Mouse (Mus musculus) stomach, embryonic 14.5 days (tissue): ENCODE data around the gene Sp110. TPM values are rescaled to one million over a fixed set of nuclear protein-coding genes. Genes with fewer than 3 reads are reported as not detected.
"Not testable (repeated sequence)": the region's sequence is repeated elsewhere in the genome, so short reads cannot be mapped to it uniquely, and the experiment has no call there.

Experiments used
- ATAC-seq: fragments of 200-750 bp; cut with Nextera tagmentation; 2 replicates; pipeline ENCODE4 v1.8.0; 2017; ENCODE audit warnings: low read depth, moderate TSS enrichment; ENCODE audit not compliant: insufficient number of reproducible peaks, insufficient read depth, low FRiP score
- H3K27ac ChIP-seq: fragments of 300-500 bp; sonication (generic); 2 replicates; pipeline ENCODE4 v1.5.1; 2014; ENCODE audit warnings: mild to moderate bottlenecking, low read length, moderate library complexity, mixed read lengths
- H3K27me3 ChIP-seq: fragments of 300-500 bp; sonication (generic); 2 replicates; pipeline ENCODE4 v1.6.1; 2014; ENCODE audit warnings: low read length, control low read depth, mixed read lengths; ENCODE audit not compliant: control insufficient read depth, insufficient read depth
- H3K36me3 ChIP-seq: fragments of 300-500 bp; sonication (generic); 2 replicates; pipeline ENCODE4 v1.6.1; 2014; ENCODE audit warnings: mild to moderate bottlenecking, control low read depth, low read length, moderate library complexity, mixed read lengths; ENCODE audit not compliant: control insufficient read depth, insufficient read depth
- H3K4me1 ChIP-seq: fragments of 300-500 bp; sonication (generic); 2 replicates; pipeline ENCODE4 v1.6.1; 2014; ENCODE audit warnings: low read length, control low read depth, mixed read lengths; ENCODE audit not compliant: control insufficient read depth, insufficient read depth
- H3K4me2 ChIP-seq: fragments of 300-500 bp; sonication (generic); replicated peaks from 2 replicates; pipeline ENCODE4 v1.6.1; 2014; ENCODE audit warnings: low read depth, low read length, control low read depth
- H3K4me3 ChIP-seq: fragments of 300-500 bp; sonication (generic); 2 replicates; pipeline ENCODE4 v1.5.1; 2014; ENCODE audit warnings: low read depth, low read length, control low read depth
- H3K9ac ChIP-seq: fragments of 300-500 bp; sonication (generic); replicated peaks from 2 replicates; pipeline ENCODE4 v1.6.1; 2014; ENCODE audit warnings: low read depth, mild to moderate bottlenecking, control low read depth, low read length, moderate library complexity, mixed read lengths
- H3K9me3 ChIP-seq: fragments of 300-500 bp; sonication (generic); 2 replicates; pipeline ENCODE4 v1.6.1; 2016; ENCODE audit warnings: low read depth, low read length, control low read depth; ENCODE audit not compliant: control insufficient read depth
- WGBS: fragments of 180-500 bp; shearing (Covaris S2); extraction: QIAGEN DNeasy Blood & Tissue Kit; methylation state at CpG from one replicate; pipeline ENCODE4 v1.1.7; 2014; 5-methylcytosine and 5-hydroxymethylcytosine counted together
- polyA plus RNA-seq: library from polyadenylated mRNA; unstranded; fragments of >200 nt; fragmentation: Nextera tagmentation; extraction: Ambion mirVana; gene quantifications from 2 replicates; pipeline ENCODE4 v1.2.1, GENCODE M21; 2014

The Sp110 gene
- polyA plus RNA-seq, 1 experiment from 2014 or later = 2.1 TPM

GRCm38 (mm10) chr1:85604341-85604740 lies 5.7 kb upstream of the Sp110 start:
- not testable (repeated sequence) for H3K4me3 ChIP-seq, ATAC-seq, H3K9ac ChIP-seq, H3K4me2 ChIP-seq, H3K36me3 ChIP-seq, H3K4me1 ChIP-seq, H3K9me3 ChIP-seq, H3K27ac ChIP-seq, H3K27me3 ChIP-seq
- no CpG with 5 or more reads among the region's 1 CpGs for WGBS

GRCm38 (mm10) chr1:85600794-85601193 lies 2.2 kb upstream of the Sp110 start:
- not testable (repeated sequence) for H3K9ac ChIP-seq, H3K9me3 ChIP-seq, H3K27ac ChIP-seq, ATAC-seq, H3K4me1 ChIP-seq, H3K4me3 ChIP-seq, H3K27me3 ChIP-seq, H3K4me2 ChIP-seq, H3K36me3 ChIP-seq
- WGBS = 57% methylated on average over 4 of the region's 4 CpGs

GRCm38 (mm10) chr1:85600078-85600477 lies 1.5 kb upstream of the Sp110 start, which contains the start of gene Sp140:
Gene Sp140, plus strand, starts transcription at chr1:85600378.
- not testable (repeated sequence) for H3K4me1 ChIP-seq, H3K9ac ChIP-seq, H3K27ac ChIP-seq, H3K4me2 ChIP-seq, H3K36me3 ChIP-seq, H3K9me3 ChIP-seq, H3K27me3 ChIP-seq, H3K4me3 ChIP-seq, ATAC-seq
- WGBS = no CpG with 5 or more reads among the region's 5 CpGs

GRCm38 (mm10) chr1:85592526-85592925 lies 6.1 kb downstream of the Sp110 start:
- H3K9ac ChIP-seq, H3K4me1 ChIP-seq, H3K27ac ChIP-seq, H3K36me3 ChIP-seq, H3K4me2 ChIP-seq, H3K4me3 ChIP-seq, H3K27me3 ChIP-seq, H3K9me3 ChIP-seq, ATAC-seq: not testable (repeated sequence)
- 85% methylated on average over 8 of the region's 8 CpGs for WGBS

- 79% methylated on average over 1 of the region's 2 CpGs for WGBS
- not testable (repeated sequence) for H3K27me3 ChIP-seq, H3K4me1 ChIP-seq, H3K4me3 ChIP-seq, H3K36me3 ChIP-seq, H3K27ac ChIP-seq, ATAC-seq, H3K9me3 ChIP-seq, H3K9ac ChIP-seq, H3K4me2 ChIP-seq
Measured at GRCm38 (mm10) chr1:85588697-85589096, 9.9 kb downstream of the Sp110 start.

GRCm38 (mm10) chr1:85581518-85581917 lies 17.1 kb downstream of the Sp110 start:
- not testable (repeated sequence) for H3K4me1 ChIP-seq, H3K4me3 ChIP-seq, H3K27me3 ChIP-seq, H3K4me2 ChIP-seq, ATAC-seq, H3K27ac ChIP-seq, H3K9me3 ChIP-seq, H3K9ac ChIP-seq, H3K36me3 ChIP-seq
- 30% methylated on average over 5 of the region's 5 CpGs for WGBS

- H3K27me3 ChIP-seq, ATAC-seq, H3K9ac ChIP-seq, H3K9me3 ChIP-seq, H3K4me3 ChIP-seq, H3K36me3 ChIP-seq, H3K4me2 ChIP-seq, H3K4me1 ChIP-seq, H3K27ac ChIP-seq: not testable (repeated sequence)
- 65% methylated on average over 3 of the region's 3 CpGs for WGBS
Measured at GRCm38 (mm10) chr1:85580578-85580977, 18.0 kb downstream of the Sp110 start.

GRCm38 (mm10) chr1:85580148-85580534 lies 18.5 kb downstream of the Sp110 start:
- H3K4me3 ChIP-seq, H3K27ac ChIP-seq, H3K27me3 ChIP-seq, H3K9me3 ChIP-seq, H3K36me3 ChIP-seq, H3K9ac ChIP-seq, H3K4me2 ChIP-seq, H3K4me1 ChIP-seq, ATAC-seq: not testable (repeated sequence)
- 86% methylated on average over 2 of the region's 4 CpGs for WGBS

- H3K9ac ChIP-seq, H3K27me3 ChIP-seq, H3K9me3 ChIP-seq, ATAC-seq, H3K4me3 ChIP-seq, H3K4me1 ChIP-seq, H3K4me2 ChIP-seq, H3K27ac ChIP-seq, H3K36me3 ChIP-seq: not testable (repeated sequence)
- 60% methylated on average over 6 of the region's 7 CpGs for WGBS
Measured at GRCm38 (mm10) chr1:85579199-85580147, 19.1 kb downstream of the Sp110 start.
